Mouse (Mus musculus): ENCODE measurements around the gene Wfdc8.
A peak's percentile ranks its signal among the peaks of the same experiment; 100 is the strongest.
"Not testable (repeated sequence)": the region's sequence is repeated elsewhere in the genome, so short reads cannot be mapped to it uniquely, and the experiment has no call there.

Wfdc8 gene

DNA sequence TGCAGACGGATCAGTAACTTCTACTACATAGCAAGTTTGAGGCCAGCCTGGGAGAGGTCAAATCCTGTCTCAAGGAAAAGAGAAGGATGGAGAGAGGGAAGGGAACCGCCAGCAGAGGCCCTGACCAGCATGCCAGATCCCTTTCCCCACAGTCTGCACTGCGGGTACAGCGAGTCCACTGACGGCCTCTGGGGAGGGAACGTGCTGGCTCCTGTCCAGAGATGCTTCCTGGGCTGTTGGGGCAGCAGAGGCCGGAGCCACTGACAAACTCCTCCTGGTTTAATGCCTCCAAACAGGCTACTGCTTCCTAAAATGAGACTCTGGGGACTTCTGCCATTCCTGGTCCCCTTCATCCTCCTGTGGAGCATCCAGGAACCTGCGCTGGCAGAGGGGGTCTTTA lies at the start of gene Wfdc8, which contains the start of gene Wfdc6b:
Gene Wfdc8 (minus strand): TSS at position 156 of the 400 bp plus-strand sequence.
Gene Wfdc6b (plus strand): TSS at position 52 of the 400 bp plus-strand sequence.
- not testable (repeated sequence) for DNase-seq (ENCODE audit: extremely low spot score)

- no peak for DNase-seq (ENCODE audit: extremely low spot score)
Measured at GRCm38 (mm10) chr2:164656483-164656882, 43.1 kb upstream of the Wfdc8 start, which contains the start of gene Wfdc9. Gene Wfdc9, minus strand, starts transcription at chr2:164656583.

- peak; percentile 61 for DNase-seq (ENCODE audit: extremely low spot score)
Measured at GRCm38 (mm10) chr2:164655858-164656257, 42.4 kb upstream of the Wfdc8 start, which contains the start of gene Wfdc10. Gene Wfdc10, plus strand, starts transcription at chr2:164656046.

GRCm38 (mm10) chr2:164641881-164642673 lies 28.7 kb upstream of the Wfdc8 start:
- DNase-seq (ENCODE audit: extremely low spot score) = no peak

DNA sequence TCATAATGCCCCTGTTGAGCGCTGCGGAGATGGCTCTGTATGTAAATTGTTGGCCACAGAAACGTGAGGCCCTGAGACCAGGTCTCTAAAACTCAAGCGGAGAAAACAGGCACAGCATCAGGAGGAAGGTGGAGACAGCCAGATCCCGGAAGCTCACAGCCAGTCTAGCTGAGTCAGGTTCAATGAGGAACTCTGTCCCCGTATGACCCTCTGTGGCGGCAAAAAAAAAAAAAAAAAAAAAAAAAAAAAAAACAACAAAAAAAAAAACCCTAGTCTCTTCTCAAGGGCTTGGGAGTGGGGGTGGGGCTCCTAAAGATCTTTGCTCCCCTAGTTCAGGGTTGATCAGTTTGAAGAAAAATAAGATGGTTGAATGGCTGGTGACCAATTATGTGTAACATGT lies 27.7 kb upstream of the Wfdc8 start:
- no peak for DNase-seq (ENCODE audit: extremely low spot score)

- DNase-seq (ENCODE audit: extremely low spot score) = no peak
Measured at GRCm38 (mm10) chr2:164638696-164639095, 25.3 kb upstream of the Wfdc8 start, which contains the start of gene Wfdc16. Gene Wfdc16, minus strand, starts transcription at chr2:164638796.

- peak; percentile 4 for DNase-seq (ENCODE audit: extremely low spot score)
Measured at GRCm38 (mm10) chr2:164635266-164635665, 21.8 kb upstream of the Wfdc8 start.

DNA sequence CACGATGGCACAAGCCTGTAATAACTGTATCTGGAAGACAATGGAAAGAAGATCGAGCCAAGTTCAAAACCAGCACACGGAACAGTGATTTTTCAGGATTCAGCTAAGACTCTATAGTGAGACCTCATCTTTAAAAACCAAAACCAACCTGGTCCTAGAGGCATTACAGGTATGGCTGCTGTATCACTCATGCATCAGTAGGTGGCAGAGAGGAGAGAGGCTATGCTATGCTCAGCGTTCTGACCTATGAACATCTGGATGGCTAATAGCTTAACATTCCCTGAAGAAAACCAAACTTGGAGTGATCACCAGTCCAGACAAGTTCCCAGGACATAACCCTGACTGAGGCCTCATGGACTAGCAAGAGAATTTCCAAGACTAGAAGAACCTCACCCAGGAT lies 8.3 kb upstream of the Wfdc8 start:
- DNase-seq (ENCODE audit: extremely low spot score) = no peak

- no peak for DNase-seq (ENCODE audit: extremely low spot score)
Measured at GRCm38 (mm10) chr2:164619050-164619449, 5.6 kb upstream of the Wfdc8 start.

DNA sequence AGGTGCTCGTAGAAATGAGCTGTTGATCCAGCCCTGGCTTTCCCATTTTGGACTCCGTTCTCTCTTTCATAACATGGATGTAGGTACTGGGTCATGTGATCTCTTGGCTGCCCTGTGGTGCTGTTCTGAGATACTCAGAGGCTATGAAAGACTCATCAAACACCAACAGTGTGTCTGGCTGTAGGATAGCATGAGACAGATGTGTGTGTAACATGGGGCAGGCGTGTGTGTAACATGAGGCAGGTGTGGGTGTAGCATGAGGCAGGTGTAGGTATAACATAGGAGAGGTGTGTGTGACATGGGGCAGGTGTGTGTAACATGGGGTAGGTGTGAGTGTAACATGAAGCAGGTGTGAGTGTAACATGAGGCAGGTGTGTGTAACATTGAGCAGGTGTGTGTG lies 2.0 kb upstream of the Wfdc8 start:
- no peak for DNase-seq (ENCODE audit: extremely low spot score)

GRCm38 (mm10) chr2:164608781-164609180 lies 4.6 kb downstream of the Wfdc8 start:
- DNase-seq (ENCODE audit: extremely low spot score) = no peak

DNA sequence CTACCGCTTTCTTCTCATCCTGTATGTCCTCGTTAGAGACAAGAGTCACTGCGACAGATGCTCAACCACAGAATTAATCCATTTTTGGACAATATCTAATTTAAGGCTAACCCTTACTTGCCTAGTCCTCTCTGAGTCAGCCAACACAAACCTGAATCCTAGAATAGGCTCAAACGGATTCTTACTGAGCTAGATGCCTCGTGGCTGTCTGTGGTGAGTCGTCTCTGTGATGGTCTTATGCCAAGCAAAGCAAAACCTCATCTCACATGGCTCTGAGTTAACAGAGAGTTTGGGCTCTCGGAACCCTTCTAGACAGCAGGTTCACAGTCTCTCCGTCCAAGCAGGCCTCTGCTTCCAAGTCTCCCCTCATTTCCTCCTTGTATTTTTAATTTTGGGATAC lies 9.0 kb downstream of the Wfdc8 start:
- no peak for DNase-seq (ENCODE audit: extremely low spot score)

- no peak for DNase-seq (ENCODE audit: extremely low spot score)
Measured at GRCm38 (mm10) chr2:164603482-164603881, 9.9 kb downstream of the Wfdc8 start.

DNA sequence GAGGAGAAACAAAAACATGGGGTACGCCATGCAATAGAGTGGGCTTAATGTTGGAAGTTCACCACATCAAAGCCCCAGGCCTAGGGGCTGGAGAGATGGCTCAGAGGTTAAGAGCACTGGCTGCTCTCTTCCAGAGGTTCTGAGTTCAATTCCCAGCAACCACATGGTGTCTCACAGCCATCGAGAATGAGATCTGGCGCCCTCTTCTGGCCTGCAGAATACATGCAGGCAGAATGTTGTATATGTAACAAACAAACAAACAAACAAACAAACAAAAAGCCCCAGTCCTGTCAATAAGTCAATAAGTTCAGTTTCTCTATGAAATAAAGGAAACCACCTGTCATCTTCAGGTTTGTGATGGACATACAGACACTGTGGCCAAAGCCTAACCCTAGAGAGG lies 13.2 kb downstream of the Wfdc8 start:
- DNase-seq (ENCODE audit: extremely low spot score) = no peak

GRCm38 (mm10) chr2:164593494-164593893 lies 19.9 kb downstream of the Wfdc8 start, which contains the start of gene Eppin:
Gene Eppin, minus strand, starts transcription at chr2:164593594.
- DNase-seq (ENCODE audit: extremely low spot score) = no peak

- peak; percentile 63 for DNase-seq (ENCODE audit: extremely low spot score)
Measured at GRCm38 (mm10) chr2:164592014-164592413, 21.4 kb downstream of the Wfdc8 start.

DNA sequence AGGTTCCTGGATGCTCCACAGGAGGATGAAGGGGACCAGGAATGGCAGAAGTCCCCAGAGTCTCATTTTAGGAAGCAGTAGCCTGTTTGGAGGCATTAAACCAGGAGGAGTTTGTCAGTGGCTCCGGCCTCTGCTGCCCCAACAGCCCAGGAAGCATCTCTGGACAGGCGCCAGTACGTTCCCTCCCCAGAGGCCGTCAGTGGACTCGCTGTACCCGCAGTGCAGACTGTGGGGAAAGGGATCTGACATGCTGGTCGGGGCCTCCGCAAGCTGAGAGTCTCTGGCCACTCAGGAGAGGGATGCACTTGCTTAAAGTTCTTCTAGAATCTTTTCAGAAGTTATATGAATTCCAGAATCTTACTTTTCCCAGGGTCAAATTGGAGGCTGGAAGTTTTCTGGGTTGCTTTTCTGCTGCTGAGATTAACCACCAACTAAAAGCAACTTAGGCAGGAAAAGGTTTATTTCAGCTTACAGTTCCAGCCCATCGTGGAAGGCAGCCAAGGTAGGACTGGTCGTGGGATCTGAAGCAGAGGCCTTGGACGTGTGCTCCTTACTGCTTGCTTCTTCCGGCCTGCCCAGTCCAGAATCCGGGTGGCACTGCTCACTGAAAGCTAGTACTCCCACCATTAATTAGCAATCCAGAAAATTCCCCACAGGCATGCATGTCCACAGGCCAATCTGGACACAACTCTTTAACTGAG lies 28.3 kb downstream of the Wfdc8 start, which contains the start of gene Wfdc6a:
Gene Wfdc6a (minus strand): TSS at position 423 of the 701 bp plus-strand sequence.
- not testable (repeated sequence) for DNase-seq (ENCODE audit: extremely low spot score)

DNA sequence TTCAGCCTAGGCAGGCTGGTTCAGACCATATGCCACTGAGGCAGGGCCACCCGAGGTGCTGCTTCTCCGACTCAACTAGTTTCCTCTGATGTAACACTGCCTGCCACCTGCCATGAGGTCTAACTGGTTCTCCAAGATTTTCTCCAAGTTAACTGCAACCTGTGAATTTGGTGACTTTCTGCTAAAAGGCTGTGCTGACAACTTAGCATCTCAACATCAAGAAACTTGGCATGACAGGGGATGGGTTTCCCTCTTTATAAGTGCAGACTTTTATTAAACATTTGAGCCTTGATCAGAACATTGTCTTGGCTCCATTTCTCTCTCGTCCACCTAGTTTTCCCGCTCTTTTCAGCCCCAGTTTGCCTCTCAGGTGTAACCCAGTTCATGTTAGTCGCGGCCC lies 40.1 kb downstream of the Wfdc8 start, which contains the start of gene Spint3:
Gene Spint3 (minus strand): TSS at position 101 of the 400 bp plus-strand sequence.
- DNase-seq (ENCODE audit: extremely low spot score) = not testable (repeated sequence)

GRCm38 (mm10) chr2:164567460-164567859 lies 46.0 kb downstream of the Wfdc8 start:
- DNase-seq (ENCODE audit: extremely low spot score) = no peak

DNA sequence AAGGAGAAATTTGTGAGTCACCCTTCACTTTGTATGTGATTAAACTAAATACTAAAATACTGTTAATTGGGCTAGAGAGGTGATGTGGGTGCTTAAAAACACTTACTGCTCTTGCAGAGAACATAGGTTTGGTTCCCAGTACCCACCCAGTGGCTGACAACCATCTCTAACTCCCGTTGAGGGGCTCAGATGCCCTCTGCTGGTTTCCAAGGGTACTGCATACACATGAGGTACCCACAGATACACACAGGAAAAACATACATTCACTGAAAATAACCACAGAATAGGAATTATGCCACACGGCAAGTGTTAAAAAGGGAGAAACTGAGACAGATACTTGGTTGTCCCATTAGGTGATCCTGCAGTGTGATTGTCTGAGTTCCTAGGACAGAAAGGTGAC lies 46.4 kb downstream of the Wfdc8 start:
- DNase-seq (ENCODE audit: extremely low spot score) = no peak

DNA sequence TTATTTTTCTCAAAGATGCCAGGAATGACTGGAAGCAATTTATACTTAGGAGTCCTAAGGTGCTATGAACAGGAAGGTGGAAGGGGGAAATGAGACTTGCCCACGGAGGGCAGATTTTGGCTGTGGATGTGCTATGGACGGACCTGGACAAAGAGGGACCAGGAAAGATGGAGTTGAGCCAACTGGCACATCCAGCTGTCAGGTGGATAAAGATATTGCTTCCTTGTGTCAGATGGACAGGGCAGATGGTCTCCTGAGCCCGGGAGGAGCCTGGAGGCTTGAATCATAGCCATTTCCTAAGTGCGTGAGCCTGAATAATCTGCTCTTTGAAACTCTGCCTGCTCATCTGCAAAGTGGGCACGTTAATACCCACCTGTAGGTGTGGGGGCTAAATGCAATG lies 49.1 kb downstream of the Wfdc8 start:
- DNase-seq (ENCODE audit: extremely low spot score) = no peak

- peak; percentile 81 for DNase-seq (ENCODE audit: extremely low spot score)
Measured at GRCm38 (mm10) chr2:164563339-164564038, 49.9 kb downstream of the Wfdc8 start.

All from embryo, embryonic 9.5 days (tissue).